In the genomic region with DNA sequence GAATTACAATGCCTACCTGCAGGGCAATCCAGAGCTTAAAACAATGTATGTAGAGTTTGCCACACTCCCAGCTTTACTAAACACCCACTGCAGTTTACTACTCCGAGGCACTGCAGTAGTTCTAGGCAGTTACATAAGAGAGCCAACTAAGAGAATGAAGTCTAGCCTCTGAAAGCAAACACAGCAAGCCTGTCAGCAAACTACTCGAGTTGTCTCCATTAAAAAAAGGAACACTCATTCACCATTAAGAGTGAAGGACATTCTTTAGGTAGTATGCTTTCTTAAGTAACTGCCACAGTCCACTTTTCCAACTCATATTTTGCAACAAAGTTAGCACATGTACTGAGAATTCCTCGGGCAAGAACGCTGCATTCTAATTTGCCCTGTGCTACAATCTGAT, we compare ENCODE assay signal across 18 mouse cellular contexts.
"Had no signal": no experiment of that assay in that cellular context is flagged by ENCODE, and none has a peak within 500 bp of the region (broad histone marks: within the 10 kb centered on the region; RNA-seq: fewer than 3 reads in every experiment).

No protein-coding gene starts in this region.

- DNase-seq: kidney, adult 18-20 months; kidney, adult 9 months; kidney, postnatal 14 days; kidney, postnatal 4 days; left cerebral cortex, postnatal 4 days; liver, postnatal 0 days; midbrain, embryonic 14.5 days; right cerebral cortex, postnatal 14 days; spleen, adult 18-20 months; thymus, postnatal 25 days had no signal

- H3K4me2 ChIP-seq: intestine, embryonic 15.5 days; limb, embryonic 12.5 days; limb, embryonic 15.5 days; liver, embryonic 11.5 days; lung, embryonic 15.5 days; midbrain, embryonic 11.5 days; stomach, embryonic 15.5 days had no signal

- H3K4me1 ChIP-seq: intestine, embryonic 15.5 days; limb, embryonic 12.5 days; limb, embryonic 15.5 days; lung, embryonic 15.5 days; stomach, embryonic 15.5 days had no signal

- H3K4me3 ChIP-seq: intestine, embryonic 15.5 days; limb, embryonic 12.5 days; limb, embryonic 15.5 days; lung, embryonic 15.5 days; stomach, embryonic 15.5 days had no signal

- ATAC-seq: intestine, embryonic 15.5 days; liver, postnatal 0 days had no signal

- H3K27me3 ChIP-seq: intestine, embryonic 15.5 days; limb, embryonic 12.5 days; limb, embryonic 15.5 days; lung, embryonic 15.5 days; stomach, embryonic 15.5 days had no signal

- H3K9me3 ChIP-seq: intestine, embryonic 15.5 days; limb, embryonic 12.5 days; limb, embryonic 15.5 days; lung, embryonic 15.5 days; stomach, embryonic 15.5 days had no signal

- H3K9ac ChIP-seq: intestine, embryonic 15.5 days; limb, embryonic 12.5 days; limb, embryonic 15.5 days; liver, embryonic 14.5 days; liver, postnatal 0 days; lung, embryonic 15.5 days; stomach, embryonic 15.5 days had no signal

- H3K36me3 ChIP-seq: intestine, embryonic 15.5 days; stomach, embryonic 15.5 days had no signal

- H3K27ac ChIP-seq: intestine, embryonic 15.5 days; limb, embryonic 12.5 days; limb, embryonic 15.5 days; liver, embryonic 14.5 days; lung, embryonic 15.5 days; stomach, embryonic 15.5 days had no signal
